Mouse (Mus musculus): ENCODE results near the gene Bbs12. TPM values are rescaled to one million over a fixed set of nuclear protein-coding genes. Genes with fewer than 3 reads are reported as not detected.

Gene Bbs12
- total RNA-seq (2023): 1 to 10 TPM; 1.6 to 2.7 TPM

GRCm38 (mm10) chr3:37312370-37312941, at the start of gene Bbs12, which contains the start of gene Cetn4:
Gene Bbs12, plus strand, starts transcription at chr3:37312554.
Gene Cetn4, minus strand, starts transcription at chr3:37312708.

GRCm38 (mm10) chr3:37348221-37349165, 36.1 kb downstream of the Bbs12 start, which contains the start of gene Fgf2:
Gene Fgf2, plus strand, starts transcription at chr3:37348346.

Other genes with a start within 250 kb of the Bbs12 start
- not detected for gene Adad1, start 249.0 kb upstream of the Bbs12 start, total RNA-seq (2023)
- gene Il2, start 186.6 kb upstream of the Bbs12 start, total RNA-seq (2023): not detected
- not detected for gene Il21, start 79.9 kb upstream of the Bbs12 start, total RNA-seq (2023)
- under 1 TPM in 1 of 2 experiments, not detected in 1; 0.26 TPM for gene Cetn4, start 154 bp downstream of the Bbs12 start, total RNA-seq (2023)
- not detected for gene Fgf2, start 35.8 kb downstream of the Bbs12 start, total RNA-seq (2023)
- 10 to 100 TPM; 91.0 to 95.1 TPM for gene Spata5, start 107.3 kb downstream of the Bbs12 start, total RNA-seq (2023)
- gene Nudt6, start 107.7 kb downstream of the Bbs12 start, total RNA-seq (2023): 10 to 100 TPM; 15.3 to 27.8 TPM

All from B cell, adult 67 days (primary cell).